Mouse (Mus musculus) spleen, postnatal 14 days (tissue): ENCODE results near the gene Aldh8a1.

Source experiments
- DNase-seq, 2 experiments: peaks; one replicate each; pipeline ENCODE4 v3.0.0; 2021 to 2022; ENCODE audit warnings: low spot score in 2 of 2

The Aldh8a1 gene

DNA sequence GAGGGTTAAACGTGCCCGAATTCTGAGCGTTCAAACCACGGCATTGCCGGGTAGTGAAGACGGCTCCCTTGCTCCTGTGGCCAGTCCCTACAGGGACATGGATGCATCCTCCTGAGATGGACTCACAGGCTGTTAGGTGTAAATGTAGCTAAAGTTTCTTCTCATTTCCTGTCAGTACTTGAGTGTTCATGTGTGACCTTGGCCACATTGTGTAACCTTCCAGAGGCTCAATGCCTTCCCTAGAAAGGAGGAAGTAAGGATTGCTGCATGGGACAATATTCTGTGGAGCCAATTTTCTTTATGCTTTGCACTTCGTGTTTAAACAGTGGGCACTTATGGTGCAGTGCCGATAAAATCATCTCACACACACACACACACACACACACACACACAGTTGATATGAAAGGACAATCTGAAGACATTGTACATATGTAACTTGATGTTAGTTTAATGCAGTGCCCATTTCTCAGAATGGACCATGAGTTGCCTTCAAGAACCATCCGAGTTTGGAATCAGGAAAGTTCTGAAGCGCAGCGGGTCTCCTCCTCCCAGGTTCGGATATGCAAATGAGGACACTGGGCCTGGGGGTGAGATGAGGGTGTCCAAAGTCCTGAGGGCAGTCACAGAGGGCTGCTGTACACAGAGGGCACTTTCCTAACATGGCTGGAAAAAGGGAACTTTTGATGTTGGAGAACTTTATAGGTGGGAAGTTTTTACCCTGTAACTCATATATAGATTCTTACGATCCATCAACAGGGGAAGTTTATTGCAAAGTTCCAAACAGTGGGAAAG is at the start of gene Aldh8a1:
Gene Aldh8a1 (plus strand): TSS at position 610 of the 792 bp plus-strand sequence.
- DNase-seq: no peak

DNA sequence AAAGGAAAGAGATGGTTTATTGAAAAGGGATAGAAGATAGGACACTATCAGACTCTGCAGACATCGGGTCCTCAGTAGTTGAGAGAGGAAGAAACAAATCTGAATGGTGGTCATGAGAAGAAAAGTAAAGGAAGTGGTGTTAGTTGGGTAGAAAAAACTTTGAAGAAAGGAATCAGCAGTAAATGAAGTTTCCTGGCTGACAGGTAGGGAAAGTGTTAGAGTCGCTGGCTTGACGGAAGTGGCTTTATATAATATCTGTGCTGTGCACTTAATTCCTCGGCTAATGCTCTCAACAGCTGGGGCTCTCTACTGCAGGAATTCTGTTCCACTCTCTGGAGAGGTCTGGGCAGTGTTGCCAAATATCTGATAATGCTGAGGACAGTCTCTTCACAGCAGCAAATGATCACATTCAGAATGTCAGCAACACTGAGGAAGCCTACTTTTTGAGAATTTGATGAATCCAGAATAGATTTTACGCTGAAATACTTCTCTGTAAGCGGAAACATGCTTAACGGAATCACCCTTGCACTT is 49.4 kb upstream of the Aldh8a1 start:
- no peak for DNase-seq

DNA sequence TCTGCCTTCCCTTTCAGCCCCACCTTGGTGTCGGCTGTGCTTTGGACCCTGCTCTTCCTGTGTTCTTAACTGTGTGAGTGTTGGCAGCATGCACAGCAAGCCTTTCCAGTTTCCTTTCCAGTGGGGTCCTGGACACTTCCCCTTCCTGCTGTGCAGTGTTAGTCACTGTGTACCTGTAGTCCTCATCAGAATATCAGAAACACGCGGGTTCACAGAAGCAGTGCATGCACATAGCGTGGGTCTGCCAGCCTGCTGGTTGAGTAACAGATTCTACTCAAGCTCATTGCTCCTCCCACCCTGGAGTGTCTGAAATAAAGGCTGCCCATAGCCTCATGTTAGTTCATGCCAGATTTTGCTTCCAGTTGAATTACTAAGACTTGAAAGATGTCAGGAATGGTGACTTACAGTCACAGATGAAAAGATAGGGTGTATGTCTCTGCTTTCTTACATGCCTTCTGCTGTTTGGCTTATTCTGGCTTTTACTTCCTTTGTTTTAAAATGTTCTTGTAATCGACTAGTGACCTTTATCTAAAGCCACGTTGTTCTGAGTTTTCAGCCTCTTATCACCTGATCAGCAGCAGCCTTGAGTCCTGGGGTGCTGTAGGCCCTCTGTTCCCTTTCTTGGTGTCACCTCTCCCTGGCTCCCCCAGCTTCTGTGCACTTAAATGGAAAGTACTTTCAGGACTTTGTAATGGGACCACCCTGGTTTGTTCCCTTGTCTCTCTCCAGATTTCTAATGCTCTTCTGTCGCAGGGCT is 42.6 kb upstream of the Aldh8a1 start:
- no peak for DNase-seq

DNA sequence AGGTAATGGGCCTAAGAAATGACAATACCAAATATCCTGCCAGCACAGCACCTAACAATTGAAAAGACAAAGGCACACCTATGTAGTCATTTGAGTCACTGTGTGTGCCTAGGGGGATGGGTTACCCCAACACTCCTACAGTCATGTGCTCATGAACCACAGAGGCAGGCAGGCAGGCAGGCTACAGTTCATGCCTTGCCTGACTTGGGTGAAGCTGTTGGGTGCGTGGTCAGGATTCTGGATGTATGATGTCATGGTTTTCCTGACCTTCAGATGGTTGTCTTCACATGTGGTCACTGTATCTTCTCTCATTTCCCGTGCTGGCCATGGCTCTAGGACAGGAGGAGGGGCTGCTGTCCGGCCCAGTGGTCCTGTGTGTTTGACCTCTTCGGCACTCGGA is 41.6 kb upstream of the Aldh8a1 start:
- DNase-seq: no peak

DNA sequence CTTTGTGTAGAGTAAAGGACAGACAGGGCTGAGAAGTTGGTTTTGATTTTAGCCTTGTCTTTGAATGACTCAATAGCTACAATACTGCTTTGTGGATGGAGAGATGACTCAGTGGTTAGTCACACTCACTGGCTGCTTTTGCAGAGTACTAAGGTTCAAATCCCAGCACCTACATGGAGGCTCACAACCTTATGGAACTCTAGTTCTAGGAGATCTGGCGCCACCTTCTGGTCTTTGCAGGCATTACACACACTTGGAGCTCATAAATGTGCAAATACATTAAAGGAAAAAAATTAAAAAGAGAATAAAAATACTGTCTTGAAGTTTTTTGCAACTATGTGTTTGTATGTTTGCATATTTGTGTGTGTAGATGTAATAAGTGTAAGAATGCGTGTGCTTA is 39.9 kb upstream of the Aldh8a1 start:
- DNase-seq: peak; percentile 29 to 59

DNA sequence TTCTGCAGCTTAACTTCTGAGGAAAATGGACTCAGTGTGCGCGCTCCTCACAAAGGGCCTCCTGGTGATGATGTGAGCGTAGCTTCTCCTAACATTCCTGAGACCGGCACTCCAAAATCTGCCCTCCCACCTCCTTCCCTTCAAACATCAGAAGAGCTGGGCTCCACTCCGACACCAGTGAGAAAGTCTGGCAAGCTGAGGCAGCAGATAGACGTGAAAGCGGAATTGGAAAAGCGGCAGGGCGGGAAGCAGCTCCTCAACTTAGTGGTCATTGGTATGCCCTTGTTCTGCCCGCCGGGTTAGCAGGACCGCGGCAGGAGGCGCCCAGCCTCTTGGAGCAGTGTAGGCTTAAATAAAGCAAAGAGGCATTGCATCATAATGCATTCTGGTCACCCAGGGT is 35.4 kb upstream of the Aldh8a1 start:
- DNase-seq: no peak

DNA sequence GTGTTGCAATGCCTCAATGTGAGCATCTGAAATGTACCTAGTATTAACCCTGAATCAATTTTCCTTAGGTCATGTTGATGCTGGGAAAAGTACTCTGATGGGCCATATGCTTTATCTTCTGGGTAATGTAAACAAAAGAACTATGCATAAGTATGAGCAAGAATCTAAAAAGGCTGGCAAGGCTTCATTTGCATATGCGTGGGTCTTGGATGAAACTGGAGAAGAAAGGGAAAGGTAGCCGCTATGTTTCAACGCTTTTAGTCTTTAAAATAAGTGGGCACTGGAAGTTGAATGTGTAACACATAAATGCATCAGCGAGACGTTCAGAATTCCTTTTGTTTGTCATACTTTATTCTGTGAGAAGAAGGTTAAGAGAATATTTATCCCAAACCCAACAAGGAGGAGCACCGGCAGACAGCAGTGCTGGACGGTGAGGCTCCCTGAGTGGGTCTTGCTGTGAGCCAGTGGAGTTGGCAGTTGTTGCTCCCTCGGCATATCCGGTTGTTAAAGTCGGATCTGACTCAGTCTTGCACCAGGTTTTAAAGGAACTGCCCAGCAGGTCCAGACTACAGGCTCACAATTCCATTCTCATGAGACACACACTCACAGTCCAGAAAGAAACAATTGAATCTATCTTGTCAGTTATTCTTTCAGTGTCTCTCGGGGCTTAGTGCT is 34.6 kb upstream of the Aldh8a1 start:
- DNase-seq: no peak

DNA sequence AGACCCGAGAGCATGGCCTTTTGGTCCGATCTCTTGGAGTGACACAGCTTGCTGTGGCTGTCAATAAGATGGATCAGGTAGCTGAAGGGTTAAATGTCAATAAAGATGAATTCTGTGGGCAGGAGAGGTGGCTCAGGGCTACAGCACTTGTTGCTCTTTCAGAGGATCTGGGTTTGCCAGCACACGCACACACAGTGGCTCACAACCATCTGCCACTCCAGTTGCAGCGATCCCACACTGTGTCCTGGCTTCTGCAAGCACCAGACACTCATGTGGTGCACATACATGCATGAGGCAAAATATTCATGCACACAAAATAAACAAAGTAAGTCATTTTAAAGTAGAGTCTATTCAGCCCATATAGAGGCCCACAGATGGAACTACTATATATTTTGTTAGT is 29.8 kb upstream of the Aldh8a1 start:
- DNase-seq: no peak

DNA sequence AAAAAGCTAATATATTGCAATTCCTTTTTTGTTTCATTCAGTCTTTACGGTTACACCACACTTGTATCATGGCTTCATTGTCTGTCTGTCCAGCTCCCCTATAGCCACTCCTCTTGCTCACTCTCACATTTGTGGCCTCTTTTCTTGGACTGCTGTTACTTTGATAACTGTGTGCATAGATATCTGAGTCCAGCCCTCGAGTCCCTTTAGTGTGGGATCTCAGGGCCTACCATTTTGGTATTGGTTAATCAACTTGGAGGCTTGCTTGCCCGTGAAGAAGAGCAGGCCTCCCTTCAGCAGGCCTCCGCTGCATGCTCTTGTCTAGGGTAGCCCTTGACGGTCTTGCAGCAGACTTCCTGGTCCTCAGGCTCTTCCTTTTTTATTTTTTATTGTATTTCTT is 27.6 kb upstream of the Aldh8a1 start:
- no peak for DNase-seq

DNA sequence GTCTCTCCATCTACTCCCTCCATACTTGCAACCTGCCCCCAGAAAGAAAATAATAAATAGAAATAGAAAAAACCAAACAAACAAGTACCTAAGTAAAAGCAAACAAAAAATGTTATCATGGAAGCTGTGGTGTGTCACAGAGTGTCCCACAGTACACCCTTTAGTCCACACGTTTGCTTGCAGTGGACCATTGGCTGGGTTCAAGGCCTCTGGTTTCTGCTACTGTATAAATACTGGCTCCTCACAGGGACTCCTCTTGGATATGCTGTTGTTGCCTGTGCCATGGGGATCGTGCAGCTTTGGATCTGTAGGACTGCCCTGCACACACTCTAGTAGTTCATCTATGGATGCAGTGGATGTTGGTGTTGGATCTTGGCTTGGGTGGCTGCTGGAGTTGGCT is 27.1 kb upstream of the Aldh8a1 start:
- no peak for DNase-seq

DNA sequence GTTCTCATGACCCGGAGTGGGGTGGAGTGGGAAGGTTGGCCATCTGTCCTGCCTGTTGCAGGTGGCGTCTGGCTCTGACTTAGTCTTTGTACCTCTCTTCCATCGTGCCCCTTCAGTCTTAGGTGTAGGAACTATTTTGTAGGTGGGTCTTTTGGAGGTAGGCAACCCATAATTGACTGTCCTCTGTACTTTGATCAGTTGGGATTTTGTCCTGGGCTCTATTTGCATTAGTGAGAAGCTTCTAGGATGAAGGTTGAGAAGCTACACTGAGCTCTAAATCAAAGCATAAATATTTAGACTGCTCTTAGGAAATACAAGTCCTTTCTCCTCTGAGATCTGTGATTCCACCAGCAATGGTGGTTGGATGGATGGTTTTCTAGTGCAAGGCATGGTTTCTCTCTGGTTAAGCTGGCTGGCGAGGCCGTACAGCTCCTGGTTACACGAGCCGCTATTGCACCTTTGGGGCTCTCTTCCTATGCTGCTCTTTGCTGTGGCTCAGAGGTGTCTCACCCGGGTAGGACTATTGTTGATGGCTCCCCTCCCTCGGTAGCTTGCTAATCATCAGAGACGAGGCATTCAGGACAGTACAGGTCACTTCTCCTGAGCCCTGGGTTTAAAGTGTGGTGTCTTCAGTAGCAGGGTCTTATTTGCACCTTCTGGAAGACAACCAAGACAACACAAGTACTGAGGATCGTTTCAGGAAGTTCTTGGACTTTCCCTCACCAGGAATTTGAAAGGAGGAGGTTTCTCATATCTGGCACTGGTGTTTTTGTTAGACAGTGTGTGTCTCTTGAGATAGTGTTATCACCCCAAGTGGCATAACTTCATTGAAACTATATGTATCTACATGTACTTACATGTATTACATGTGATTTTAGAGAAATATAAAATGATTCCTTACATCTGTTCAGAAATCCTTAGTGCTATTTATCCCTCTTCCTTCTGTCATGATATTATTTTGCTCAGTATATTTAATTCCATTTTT is 26.3 kb upstream of the Aldh8a1 start:
- no peak for DNase-seq

DNA sequence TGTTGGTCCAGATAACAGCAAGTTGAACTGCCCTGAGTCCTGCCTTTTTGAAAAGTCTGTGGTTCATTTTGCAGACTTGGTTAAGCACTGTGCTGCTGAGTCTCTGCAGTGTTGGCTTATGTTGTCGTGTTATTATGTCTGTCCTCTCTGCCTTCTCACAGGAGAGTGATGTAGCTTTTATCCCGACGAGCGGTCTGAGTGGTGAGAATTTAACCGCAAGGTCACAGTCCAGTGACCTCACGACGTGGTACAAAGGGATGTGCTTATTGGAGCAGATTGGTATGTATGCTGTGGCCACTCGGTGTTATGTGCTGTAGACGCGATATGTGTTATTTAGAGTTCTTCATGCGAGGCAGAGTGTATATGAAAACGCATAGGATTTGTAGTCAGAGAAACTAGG is 25.3 kb upstream of the Aldh8a1 start:
- no peak for DNase-seq

DNA sequence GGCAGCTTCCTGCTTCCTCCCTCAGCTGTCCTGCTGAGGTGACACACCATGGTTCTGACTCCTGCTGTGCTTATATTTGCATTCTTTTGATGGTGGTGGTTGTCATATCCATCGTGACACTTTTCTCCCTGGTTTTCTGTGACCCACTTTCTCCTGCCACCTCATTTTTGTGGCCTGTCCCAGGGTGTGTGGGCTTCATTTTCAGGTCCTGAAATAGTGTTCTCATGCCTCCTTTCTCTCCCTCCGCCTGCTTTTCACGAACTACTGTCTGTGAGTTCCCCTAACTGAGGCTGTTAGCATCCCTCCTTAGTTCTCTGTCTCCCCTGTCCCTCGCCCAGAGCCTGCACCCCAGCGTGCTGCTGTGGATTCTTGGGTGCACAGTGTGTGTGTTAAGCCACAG is 23.2 kb upstream of the Aldh8a1 start:
- DNase-seq: no peak

DNA sequence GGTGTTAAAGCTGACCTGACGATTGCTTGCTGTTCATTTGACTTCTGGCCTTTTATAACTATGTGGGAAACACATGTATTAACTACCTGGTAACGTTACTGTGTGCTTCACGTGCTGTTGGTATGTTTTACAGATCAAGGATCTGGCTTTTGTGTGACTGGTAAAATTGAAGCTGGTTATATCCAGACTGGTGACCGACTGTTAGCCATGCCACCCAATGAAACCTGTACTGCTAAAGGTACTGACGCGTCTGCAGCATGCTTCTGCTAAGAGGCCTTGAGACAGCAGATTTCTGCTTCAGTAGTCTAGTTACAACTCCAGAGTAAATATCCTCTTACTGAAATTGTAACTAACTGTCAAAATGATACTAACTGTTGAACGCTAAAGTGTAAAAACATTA is 22.6 kb upstream of the Aldh8a1 start:
- DNase-seq: no peak

DNA sequence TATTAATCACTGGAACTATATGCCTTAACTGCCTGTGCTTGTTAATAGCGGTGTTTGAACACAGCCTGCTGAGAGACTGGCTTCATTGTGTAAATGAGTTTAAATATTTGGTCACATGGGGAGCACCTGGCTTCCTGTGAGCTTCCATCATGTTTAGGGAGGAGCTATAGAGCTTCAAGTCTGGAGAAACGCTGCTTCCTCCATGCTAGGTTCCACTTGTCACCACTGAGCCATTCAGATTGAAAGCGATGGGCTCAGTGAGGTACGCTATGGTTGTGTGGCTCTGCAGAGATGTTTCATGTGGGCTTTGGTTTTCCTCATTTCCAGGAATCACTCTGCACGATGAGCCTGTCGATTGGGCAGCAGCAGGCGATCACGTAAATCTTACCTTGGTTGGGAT is 19.1 kb upstream of the Aldh8a1 start:
- no peak for DNase-seq

DNA sequence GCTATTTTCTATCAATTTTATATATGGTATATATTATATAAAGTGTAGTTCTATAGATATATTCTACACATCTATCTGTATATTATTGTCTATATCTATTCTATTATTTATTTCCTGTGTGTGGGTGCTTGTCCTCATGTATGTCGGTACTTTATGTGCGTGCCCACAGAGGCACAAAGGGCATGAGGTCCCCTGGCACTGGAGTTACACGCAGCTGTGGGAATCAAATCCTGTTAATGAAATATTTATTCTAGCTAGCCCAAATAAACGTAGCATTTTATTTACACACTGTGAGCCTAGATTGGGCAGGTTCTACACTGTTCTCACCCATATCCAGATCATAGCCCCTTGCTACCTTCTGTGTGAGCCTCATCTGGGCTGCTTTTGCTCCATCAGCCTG is 18.0 kb upstream of the Aldh8a1 start:
- no peak for DNase-seq

DNA sequence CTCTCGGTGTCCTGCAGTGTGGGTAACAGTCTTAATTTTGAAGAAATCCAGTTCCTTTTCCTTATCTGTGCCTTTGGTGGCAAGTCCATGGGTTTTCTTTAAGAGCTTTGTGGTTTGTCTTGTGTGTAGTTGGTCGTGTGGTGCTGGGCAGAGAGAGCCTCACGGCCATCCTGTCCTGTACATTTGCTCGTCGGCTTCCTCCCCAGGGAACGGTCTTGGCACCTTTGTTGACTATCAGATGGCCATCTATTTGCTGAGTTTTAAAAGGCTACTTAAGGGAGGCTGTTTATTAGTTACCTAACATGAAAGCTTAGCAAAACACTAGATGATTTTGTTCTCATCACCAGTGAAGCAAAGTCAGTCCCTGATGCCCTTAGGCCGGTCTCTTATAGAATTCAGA is 15.2 kb upstream of the Aldh8a1 start:
- no peak for DNase-seq

DNA sequence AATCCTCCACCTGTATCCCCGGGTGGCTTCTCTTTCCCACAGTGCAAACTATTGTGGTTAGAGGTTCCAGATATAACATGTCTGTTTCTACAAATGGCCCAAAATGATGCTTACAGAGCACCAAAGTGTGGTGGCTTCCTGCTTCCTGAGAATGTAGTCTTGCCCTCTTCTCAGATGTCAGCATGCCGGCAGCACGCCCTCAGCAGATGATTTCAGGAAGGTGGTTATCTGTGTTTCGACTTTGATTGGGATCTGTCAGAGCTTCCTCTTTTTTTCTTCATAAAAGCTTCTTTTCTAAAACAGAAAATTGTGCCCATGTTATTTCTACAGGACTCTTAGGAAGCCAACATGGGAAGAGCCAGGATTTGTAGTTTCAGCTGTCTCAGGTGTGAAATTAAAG is 13.8 kb upstream of the Aldh8a1 start:
- DNase-seq: no peak

DNA sequence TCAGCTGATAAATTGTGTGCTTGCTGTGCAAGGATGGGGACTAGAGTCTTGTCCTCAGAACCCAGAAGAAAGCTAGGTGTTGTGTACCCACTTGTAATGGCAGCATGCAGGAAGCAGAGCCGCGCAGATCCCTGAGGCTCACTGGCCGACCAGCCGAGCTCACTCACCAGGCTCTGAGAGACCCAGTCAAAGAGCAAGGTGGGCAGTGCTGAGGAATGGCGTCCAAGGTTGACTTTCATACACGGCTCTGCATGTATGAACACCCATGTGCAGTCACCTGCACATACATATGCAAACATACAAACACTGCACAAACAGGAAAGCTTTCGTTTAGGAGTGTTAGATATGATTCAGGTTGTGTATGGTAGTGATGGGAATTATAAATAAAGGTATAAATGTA is 12.1 kb upstream of the Aldh8a1 start:
- no peak for DNase-seq

DNA sequence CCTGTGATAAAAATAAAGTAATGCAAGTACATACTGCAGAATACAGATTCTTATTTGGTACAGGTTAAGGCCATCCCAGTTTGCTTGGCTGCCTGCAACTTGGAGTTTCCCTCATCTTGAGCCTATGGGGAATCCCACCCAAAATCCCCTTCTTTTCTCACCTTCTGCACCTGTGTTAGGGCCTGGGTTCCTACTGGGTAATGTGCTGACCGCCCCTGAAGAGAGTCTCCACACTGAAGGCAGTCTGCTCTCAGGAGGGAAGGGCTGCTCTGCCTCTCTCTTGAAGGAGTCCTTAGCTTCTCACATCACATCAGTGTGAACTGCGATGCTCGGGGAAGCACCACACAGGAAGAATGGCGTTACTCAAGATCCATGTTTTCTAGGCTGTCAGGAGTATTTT is 11.2 kb upstream of the Aldh8a1 start:
- DNase-seq: no peak

DNA sequence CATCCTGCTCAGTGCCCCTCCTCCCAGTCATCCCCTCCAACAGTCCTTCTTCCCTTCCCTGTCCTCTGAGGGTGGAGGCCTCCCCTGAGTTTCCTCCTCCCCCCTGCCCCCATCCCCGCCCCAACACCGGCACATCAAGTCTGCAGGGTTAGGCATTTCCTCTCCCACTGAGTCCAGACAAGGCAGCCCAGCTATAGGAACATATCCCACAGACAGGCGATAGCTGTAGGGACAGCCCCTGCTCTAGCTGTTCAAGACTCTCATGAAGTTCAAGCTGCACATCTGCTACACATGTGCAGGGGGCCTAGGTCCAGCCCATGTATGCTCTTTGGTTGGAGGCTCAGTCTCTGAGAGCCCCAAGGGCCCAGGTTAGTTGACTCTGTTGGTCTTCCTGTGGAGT is 10.6 kb upstream of the Aldh8a1 start:
- DNase-seq: no peak
